Mouse (Mus musculus) v-Abl transformed pro-B cells (cell line): ENCODE data around the gene Col2a1.

Source experiments
- in situ Hi-C, 2 experiments: fragments of 400-800 bp; cut with MboI; formaldehyde crosslinking; loops; one replicate each; pipeline ENCODE4 v1.15.1; 2025; ENCODE audit not compliant: unreplicated experiment in 2 of 2

Gene Col2a1

GRCm38 (mm10) chr15:98003822-98004739, at the start of gene Col2a1:
Gene Col2a1 (minus strand): TSS chr15:98004695.
- in situ Hi-C loops, result no loop called here

DNA sequence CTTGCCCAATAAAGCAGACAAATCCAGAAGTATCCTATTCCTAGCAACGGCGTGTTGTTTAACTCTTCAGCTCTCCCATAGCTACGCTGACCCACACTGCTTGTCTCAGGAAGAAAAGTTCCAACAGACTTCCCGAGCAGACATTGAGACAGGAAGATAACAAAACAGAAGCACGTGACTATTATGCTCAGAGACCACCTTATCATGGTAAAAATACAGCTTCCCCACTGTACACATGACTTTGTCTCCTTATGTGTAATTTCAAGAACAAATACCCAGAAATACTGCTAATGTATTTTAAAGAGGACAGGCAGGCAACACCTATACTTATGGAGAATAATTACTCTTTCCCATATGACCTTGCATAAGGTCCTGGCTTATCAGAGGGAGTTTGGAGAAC, 47.2 kb upstream of the Col2a1 start:
- in situ Hi-C loops, result no loop called here

DNA sequence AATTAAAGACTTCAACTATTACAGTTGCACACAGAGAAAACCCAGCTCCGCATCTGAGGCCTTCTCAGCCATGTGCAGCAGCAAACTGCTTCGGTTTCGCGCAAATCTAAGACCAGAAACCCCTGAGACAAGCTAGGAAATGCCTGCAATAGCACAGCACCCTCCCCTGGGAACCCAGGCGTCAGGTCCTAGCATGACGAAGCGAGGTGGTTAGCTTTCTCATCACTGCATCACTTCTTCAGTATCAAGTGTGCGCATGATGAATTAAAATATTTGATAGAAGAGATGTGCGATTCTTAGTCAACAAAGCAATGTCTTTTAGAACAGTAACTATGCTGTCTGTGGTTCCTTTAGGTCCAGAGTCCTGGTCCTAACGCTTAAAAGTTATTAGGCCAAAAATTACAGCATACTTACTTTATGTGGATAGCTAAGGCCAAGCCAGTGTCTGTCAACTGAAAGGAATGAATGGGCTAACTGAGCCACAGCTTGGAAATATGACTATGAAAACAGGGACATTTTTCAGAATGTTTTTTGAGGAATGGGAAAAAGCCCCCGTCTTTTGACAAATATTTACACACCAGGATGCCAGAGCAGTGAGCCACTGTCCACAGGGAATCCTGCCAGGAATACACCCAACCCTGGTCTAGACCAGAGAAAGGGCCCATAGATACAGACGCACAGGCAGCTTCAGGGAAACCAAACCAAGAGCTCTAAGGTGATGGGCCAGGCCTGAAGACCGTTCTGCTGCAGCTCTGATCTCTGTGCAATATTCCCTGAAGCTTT, 44.6 kb upstream of the Col2a1 start:
- in situ Hi-C loops, result no loop called here

DNA sequence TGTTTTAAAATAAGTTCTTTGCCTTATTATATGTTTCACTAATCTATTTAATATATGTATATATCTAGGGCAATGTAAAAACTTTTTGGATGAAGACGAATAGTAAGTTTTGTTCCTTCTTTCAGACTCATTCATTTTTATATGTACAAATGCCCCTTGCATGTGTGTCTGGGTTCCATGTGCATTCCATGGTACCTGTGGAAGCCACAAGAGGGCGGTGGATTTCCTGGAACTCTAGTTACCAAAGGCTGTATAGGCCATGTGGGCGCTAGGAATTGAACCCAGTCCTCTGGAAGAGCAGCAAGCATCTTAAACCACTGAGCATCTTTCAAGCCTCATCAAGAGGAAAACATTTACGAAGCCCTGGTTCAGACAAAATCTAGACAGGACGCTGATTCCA, 39.9 kb upstream of the Col2a1 start:
- in situ Hi-C loops, result no loop called here

DNA sequence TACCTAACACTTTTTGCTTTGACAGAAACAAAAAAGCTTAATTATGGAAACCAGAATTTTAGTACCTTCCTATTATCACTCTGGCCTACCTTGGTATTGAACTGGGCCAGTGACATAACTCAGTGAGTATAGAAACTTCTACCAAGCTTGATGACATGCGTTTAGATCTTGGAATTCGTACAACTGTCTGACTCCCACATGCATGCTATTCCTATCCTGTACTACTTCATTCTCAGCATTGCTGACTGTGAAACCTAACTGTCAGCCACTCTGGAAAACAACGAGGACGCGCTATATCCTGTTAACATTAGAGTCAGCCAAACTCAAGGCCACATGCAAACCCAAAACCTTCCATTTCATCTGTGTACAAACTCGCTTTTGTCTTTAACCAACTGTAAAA, 39.5 kb upstream of the Col2a1 start:
- in situ Hi-C loops, result no loop called here

DNA sequence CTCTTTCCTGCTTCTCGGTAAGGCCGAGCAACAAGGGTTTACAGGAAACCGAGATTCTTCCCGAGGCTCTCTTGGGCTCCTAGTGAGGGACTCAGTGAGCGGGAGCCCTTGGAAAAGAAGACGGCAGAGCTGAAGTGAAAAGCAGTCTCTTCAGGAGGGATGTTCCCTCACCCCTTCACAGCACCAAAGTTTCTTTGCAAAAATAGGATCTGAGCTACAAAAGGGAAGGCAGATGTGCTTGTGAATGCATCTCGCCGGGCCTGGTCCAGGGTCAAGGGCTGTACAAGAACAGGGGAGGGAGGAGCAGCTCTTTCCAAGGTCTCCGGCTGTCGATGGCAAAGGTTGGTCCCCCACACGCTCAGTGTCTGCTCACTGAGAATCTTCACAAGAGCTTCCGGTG, 38.0 kb upstream of the Col2a1 start:
- in situ Hi-C loops, result no loop called here

DNA sequence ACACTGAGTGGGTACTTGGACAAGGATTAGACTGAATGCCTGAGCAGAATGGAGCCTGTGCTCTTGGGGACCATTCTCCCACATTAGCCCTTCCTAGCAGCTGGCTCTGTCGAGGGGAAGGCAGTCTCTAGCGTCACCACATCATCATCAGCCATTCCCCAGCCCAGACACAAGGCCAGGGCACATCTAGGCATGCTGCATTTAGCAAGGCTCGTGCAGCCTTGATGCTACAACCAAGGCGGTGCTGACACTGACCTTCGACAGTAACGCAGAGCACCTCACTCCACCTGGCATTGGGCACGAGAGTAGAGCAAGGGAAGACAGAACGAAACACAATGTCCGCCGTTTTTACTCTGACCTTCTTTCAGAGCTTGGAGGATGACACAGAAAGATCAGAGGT, 35.2 kb upstream of the Col2a1 start:
- in situ Hi-C loops, result no loop called here

GRCm38 (mm10) chr15:98036578-98036977, 32.1 kb upstream of the Col2a1 start:
- in situ Hi-C loops, result no loop called here

GRCm38 (mm10) chr15:98035076-98035755, 30.7 kb upstream of the Col2a1 start:
- in situ Hi-C loops, result no loop called here

GRCm38 (mm10) chr15:98033233-98033748, 28.8 kb upstream of the Col2a1 start:
- in situ Hi-C loops, result no loop called here

DNA sequence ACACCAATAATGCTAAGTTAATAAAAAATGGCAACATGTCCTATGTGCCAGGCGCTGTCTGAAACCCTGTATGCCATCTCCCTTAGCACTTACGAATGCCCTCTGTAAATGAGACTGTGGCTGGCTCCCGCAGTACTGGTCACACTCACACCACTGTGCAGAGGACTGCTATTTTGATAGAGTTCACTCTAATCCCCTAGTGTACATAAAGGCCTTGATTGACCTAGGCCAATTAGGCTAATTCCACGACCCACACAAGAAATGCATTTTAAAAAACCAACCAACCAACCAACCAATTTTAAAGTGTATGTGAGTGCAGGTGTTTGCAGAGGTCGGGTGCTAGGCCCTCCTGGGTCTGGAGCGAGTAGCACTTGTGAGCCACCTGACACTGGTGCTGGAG, 25.3 kb upstream of the Col2a1 start:
- in situ Hi-C loops, result no loop called here

DNA sequence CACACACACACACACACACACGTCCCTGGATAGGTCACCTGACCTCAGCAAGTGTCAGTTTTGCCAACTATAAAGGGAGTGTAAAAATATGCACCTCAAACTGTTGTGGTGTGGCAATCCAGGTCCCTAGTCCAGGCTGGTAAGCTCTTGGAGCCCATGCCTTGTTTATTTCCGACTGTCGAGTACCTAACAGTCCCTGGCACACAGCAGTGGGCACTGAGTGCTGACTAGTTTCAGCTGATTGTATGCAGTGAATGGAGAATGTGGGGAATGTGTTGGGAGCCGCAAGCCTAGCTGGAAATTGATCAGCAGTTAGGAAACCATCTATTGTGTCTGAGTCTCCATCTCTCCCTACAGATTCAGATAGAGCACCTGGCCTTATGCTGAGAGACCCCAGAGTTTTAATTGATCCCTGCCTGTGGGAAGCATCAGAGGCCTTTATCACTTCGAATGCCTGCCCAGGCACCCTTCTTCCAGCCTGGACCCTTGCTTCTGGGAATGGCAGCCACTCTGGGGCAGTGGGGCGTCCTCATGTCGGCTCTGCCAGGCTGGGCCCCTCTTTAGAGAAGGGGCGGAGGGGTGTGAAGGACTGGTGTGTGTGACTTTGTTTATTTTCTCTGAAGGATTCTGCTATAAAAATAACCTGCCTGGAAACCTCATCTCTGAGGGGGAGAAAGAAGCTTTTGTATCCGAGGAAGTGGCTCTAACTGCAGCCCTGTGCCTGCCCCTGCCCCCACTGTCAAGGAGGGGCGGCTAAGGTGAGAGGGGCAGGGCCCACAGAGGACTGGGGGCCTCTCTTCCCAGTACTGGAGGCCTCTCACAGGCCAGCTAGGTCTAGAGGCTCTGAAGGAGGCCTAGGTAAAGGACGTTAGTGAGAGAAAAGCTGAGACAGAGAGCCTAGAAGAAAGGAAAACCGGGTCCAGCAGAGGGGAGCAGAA, 22.7 kb upstream of the Col2a1 start:
- in situ Hi-C loops, result no loop called here

DNA sequence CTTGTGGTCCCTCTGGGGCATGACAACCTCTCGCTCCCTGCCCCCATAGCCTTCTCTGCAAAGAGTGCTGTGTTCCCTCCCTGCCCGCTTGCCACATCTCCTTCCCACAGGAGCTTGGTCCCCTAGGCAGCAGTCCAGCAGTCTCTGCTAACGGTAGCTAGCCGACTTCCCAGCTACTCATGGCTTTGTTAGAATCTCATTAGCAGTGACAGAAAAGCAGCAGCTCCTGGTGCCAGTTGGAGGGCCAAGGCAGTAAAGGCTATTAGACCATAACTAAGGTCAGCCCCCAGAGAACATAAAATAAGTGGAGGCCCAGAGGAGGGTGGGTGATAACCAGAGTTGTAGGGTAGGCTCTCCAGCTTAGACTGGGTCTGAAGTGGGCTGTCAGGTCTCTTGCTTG, 21.1 kb upstream of the Col2a1 start:
- in situ Hi-C loops, result no loop called here

GRCm38 (mm10) chr15:98023137-98023536, 18.6 kb upstream of the Col2a1 start:
- in situ Hi-C loops, result no loop called here

GRCm38 (mm10) chr15:98021886-98022285, 17.4 kb upstream of the Col2a1 start:
- in situ Hi-C loops, result no loop called here

DNA sequence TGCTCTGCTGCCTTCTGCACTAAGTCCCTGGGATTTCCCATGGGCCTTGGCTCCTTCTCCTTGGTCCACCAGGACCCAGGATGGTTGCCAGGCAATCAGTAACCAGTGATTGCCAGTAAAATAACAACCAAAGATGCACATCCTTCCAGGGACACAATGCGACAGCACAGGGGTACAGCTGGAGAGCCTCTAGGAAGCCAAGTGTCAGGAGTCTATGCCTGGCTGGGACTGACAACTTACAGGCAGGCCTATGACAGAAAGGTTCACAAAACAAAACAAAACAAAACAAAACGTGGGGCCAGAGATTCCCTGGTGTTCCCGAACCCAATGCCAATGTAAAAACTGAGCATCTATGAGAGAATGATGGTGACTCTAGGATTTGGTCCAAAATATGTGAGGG, 14.6 kb upstream of the Col2a1 start:
- in situ Hi-C loops, result no loop called here

DNA sequence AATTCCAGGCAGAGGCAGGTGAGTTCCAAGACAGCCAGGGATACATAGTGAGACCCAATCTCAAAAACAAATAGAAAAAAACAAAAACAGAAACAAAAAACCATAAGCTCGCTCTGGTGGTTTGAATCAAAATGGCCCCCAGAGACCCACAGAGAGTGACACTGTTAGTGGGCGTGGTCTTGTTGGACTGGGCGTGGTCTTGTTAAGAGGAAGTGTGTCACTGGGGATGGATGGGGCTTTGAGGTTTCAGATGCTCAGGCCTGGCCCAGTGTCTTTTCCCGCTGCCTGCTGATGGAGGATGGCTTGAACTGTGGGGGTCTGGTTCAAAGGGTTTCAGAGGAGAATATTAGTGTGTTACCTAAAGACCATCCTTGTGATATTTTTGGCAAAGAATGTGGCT, 13.4 kb upstream of the Col2a1 start:
- in situ Hi-C loops, result no loop called here

DNA sequence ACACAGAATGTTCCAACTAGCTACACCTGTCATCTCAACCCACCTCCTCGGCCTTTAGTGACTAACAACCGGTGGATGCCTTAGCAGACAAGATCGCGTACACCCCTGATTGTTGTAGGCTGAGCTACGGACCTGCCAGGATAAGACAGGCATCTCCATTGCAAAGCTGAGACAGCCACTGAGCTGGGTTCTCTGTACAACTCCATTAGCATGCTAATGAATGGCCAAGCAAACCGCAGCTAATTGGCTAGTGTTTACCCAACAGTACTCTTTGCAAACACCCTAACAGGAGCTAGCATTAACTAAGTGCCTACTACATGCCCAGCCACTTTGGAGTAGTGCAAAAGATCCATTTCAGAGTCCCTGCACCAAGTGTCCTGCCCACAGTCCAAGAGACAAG, 8.3 kb upstream of the Col2a1 start:
- in situ Hi-C loops, result no loop called here

DNA sequence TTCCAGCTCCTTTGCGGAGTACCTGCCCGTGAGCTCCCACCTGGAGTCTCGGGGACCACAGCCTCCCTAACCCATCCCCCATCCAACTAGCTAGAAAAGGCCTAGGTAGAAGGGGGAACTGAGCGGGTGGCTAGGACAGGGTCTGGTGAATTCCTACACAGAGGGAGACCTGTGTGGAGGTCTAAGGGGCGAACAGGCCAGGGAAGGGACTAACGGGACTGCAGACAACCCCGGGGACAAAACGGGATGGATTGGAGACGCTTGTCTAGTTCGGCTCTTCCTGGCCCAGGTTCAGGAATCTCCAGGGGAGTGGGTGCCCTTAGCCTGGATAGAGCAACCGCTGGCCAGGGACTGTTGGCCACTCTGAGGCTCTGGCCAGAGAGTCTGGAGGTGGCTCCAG, 686 bp upstream of the Col2a1 start:
- in situ Hi-C loops, result no loop called here

- in situ Hi-C loops, result no loop called here
These were observed 255 bp upstream of the Col2a1 start for GRCm38 (mm10) chr15:98004740-98005159.
